Mouse (Mus musculus) brain, adult 2 months (tissue): ENCODE measurements at regions not wholly inside any gene's neighbourhood (a gene's known extent, or its start where the extent isn't known, plus 50 kb on each side); places are given as distances from the start of the nearest gene placed in this dataset.
"Not testable (repeated sequence)": the region's sequence is repeated elsewhere in the genome, so short reads cannot be mapped to it uniquely, and the experiment has no call there.

Experiments
- DNase-seq: peaks from one replicate; pipeline ENCODE4 v3.0.0; 2011; ENCODE audit warnings: low read depth, low spot score

GRCm38 (mm10) chr19:27694478-27694877 is 264.9 kb upstream of the Pum3 start:
- peak; percentile 71 for DNase-seq

DNA sequence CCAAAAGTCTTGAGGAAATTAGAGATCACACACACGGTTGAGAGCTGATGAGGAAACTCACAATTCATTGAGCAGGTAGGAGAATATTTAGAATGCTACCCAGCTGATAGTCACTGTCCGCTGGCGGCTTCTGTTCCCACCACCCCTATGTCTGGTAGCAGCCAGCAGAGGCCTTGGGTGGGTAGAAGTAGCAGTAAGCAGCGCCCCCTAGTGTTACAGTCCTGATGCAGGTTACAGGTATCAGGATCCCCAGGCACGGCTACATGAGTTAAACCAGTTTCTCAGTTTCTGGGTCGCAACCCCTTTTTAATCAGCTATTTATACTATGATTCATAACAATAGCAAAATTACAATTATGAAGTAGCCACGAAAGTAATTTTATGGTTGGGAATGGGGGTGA is 264.1 kb upstream of the Pum3 start:
- DNase-seq = no peak

GRCm38 (mm10) chr19:27692944-27693343 is 263.3 kb upstream of the Pum3 start:
- DNase-seq = no peak

DNA sequence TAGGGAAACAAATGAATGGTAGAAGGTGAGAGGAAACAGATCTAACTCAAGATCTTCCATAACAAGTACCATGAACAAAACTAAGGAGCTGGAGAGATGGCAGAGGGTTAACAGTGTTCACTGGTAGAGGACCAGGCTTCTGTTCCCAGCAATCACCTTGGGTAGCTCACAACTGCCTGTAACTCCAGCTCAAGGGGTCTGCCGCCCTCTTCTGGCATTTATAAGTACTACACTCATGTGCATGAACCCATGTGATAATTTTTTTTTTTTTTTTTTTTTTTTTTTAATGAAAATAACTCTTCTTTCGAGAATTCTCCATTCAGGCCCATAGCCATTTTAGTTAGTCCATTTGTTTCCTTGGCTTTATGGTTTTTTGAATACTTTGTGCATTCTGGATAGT is 253.8 kb upstream of the Pum3 start:
- DNase-seq = no peak

GRCm38 (mm10) chr19:27679427-27679826 is 249.8 kb upstream of the Pum3 start:
- no peak for DNase-seq

DNA sequence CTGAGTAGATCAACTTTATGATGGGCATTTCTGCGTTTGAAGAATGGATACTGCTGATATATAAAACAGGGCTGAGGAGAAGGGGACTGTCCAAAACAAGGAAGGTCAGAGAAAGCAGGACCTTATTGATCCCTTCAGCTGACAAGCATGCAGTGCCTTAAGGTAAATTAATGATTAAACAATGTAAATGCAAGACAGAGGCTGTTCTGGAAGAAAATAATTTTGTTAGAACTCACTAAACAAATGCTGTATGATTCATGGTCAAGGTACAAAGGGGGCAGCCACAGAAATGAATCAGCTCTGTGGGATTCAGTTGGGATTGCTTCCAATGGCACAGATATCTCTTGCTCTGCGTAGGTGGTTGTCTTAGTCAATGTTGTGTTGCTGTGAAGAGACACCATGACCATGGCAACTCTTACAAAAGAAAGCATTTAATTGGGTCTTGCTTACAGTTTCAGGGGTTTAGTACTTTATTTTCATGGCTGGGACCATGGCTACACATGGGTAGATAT is 243.1 kb upstream of the Pum3 start:
- peak; percentile 54 for DNase-seq

DNA sequence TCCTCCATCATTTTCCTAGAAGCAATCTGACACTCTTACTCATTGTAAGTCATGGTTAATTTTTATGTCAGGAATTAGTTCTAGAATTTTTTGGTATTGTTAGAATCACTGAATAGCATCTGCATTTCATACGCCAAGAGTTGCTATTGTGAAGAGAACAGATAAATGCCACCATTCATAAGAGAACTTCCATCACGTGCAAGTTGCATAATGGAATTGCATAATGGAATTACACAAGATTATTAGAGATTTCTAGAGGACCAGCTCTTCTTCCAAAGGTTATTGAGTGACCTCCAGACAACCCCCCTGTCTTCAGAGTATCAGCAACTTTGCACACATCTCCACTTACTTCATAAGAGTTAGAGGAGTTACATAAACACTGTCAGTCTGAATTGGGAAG is 233.7 kb upstream of the Pum3 start:
- peak; percentile 42 for DNase-seq

- peak; percentile 38 for DNase-seq
These were observed 211.4 kb upstream of the Pum3 start for GRCm38 (mm10) chr19:27641001-27641400.

GRCm38 (mm10) chr19:27633105-27633504 is 203.5 kb upstream of the Pum3 start:
- DNase-seq = no peak

DNA sequence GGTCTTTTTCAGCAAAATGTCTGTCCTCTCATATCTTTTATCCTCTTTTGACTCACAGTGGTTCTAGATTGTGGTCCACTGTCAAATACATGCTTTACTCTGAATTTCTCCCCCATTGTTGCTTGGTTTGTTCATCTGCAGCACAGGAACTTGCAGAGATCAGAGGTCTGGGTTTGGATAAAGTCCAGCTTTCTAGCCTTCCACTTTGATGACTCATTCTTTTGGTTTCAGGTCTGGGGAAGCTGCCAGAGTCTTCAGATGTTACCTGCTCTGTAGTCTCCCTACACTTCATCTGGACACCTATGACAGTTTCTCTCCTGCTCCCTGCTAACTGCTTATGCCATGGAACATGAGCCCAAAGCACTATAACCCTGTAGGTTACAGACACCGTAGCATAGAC is 198.0 kb upstream of the Pum3 start:
- peak; percentile 34 for DNase-seq

- DNase-seq = no peak
These were observed 187.9 kb upstream of the Pum3 start for GRCm38 (mm10) chr19:27617522-27617921.

- DNase-seq = no peak
These were observed 177.3 kb upstream of the Pum3 start for GRCm38 (mm10) chr19:27606933-27607332.

DNA sequence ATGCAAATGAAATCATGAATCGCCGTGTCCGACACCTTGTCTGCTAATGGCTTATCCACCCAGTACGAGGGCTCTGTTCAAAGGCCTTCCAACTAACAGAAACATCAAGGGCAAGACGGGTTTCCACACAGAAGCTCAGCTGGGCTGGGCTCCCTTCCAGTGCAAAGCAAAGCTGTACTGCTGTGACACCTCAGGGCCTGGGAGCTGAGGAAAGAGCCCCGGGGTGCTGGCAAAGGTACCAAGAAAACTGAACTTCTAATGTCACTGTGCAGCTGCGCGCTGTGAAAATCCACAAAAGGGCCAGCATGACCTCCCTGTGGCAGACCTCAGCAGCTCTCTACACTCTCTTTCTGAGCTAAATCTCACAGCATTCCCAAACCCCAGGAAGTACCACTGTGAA is 173.7 kb upstream of the Pum3 start:
- peak; percentile 9 for DNase-seq

GRCm38 (mm10) chr19:27601551-27601950 is 171.9 kb upstream of the Pum3 start:
- no peak for DNase-seq

GRCm38 (mm10) chr19:27600386-27600785 is 170.8 kb upstream of the Pum3 start:
- not testable (repeated sequence) for DNase-seq

DNA sequence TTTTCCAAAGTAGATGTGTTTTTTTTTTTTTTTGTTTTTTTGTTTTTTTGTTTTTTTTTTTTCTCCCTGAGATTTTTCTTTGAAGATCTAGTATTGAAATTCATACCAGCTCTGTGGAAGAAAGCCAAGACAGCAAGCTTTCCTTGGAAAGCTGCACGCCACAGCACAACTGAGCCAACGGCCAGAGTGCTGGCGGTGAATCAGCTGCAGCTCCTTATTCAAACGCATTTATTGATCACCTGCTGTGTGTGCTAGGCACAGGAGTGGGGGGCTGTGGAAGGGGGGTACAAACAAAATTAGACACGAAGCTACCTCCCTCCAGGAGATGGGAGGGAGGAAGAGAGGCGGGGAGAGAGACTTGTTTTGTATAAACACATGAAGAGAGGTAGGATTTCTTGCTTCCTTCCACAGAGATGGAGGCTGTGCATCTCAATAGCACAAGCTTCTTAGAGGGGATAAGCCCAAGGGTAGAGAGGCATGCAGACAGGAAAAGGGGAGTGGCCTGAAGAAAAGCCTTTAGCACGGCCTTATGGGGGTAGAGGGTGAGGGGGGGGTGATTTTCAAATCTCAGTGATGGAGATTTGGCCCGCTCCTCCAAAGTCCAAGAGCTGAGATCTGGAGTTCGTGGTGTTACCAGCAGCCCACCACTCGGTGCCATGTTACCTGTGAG is 170.1 kb upstream of the Pum3 start:
- DNase-seq = peak; percentile 72

DNA sequence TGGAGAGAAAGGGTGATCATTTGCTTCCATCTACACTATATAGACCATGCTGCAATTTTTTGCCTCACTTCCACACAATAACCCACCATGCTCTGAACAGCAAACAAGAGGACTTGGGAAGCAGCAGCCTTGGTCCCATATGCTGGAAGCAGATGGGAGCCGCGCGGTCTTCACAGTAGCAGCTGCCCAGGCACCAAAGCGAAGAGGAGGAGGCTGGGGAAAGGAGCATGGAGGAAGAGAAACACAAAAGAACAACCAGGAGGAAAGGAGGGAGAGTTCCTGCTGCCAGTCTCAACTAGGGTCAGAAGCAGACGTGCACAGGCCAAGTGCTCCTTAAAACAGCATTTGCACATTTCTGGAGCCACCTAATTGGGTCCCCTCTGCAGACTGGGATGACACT is 168.7 kb upstream of the Pum3 start:
- peak; percentile 48 for DNase-seq

DNA sequence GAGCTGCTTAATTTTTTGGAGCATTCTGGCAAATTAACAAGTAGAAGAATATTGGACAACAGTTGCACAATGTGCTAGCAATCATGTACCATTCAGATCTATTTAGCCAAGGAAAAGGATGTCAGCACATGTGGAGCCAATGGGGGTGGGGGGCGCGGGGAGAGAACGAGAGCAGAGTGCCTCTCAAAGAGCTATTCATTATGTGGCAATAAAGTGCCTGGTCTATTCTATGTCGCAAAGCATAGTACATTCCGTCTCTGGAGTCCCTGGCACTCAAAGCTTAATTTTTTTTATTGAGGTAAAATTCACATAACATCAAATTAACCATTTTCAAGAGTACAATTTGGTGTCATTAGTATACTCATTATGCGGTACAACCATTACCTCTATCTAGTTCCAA is 155.9 kb upstream of the Pum3 start:
- DNase-seq = no peak

- DNase-seq = no peak
These were observed 152.5 kb upstream of the Pum3 start for GRCm38 (mm10) chr19:27582111-27582500.

DNA sequence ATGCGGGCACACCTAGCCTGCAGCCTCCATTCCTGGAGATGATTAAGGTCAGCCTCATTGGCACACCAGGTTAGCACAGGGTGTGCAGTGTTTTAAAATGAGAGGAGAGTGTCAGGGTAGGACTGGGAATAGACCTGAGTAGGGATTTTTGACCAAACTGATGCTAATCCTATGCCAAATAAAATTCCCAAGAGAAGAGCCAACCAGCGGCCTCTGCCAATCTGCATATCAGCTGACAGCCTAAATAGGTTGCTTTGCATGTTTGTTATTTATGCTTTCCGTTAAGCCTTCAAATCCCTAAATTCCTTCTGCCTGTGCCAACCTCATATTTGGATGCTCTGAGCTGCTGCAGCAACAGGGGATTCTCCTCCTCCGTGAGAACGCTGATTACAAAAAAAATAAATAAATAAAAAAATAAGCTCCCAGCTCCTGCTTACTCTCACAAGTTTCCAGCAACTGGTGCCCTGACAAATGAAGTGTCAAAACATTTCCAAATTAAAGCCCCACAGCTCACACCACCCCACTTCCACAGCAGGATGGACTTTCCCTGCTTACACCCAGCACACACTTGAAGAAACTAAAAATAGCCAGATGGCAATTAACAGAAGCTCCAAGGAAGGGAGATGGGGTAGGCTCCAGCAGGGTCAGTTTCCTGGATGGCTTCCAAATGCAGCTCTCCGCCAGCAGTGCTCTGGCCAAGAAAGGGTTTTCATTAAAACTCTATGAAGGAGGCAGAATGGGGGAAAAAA is 151.9 kb upstream of the Pum3 start:
- DNase-seq = peak; percentile 36

- DNase-seq = peak; percentile 86
These were observed 146.9 kb upstream of the Pum3 start for GRCm38 (mm10) chr19:27576478-27576877.

GRCm38 (mm10) chr19:27566929-27567328 is 137.3 kb upstream of the Pum3 start:
- DNase-seq = peak; percentile 52

DNA sequence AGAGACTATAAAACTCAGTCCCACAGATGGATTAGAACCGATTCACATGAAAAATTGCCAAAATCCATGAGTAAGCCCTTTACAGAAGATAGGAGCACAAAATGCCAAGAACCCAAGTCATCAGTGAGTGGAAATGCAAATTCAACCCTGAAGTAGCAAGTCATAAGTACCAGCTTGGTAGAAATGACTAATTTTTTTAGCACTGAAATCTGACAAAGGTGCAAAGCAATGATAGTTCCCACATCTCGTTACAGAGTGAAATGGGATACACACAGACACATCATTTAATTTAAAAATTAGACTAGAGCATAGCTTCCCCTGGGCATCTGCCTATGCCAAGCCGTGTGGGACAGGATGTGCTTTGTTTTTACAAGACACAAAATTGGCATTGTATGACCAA is 136.4 kb upstream of the Pum3 start:
- DNase-seq = peak; percentile 65
